Mouse (Mus musculus) erythroblast, embryonic 14.5 days (primary cell): Measurements from ENCODE around the gene Agrn.

Source experiments
- GATA1 ChIP-seq: IDR thresholded peaks from 2 replicates; pipeline ENCODE4 v1.6.1; 2012; ENCODE audit warnings: low read length, inconsistent platforms, mixed read lengths
- TAL1 ChIP-seq: IDR thresholded peaks from 3 replicates; pipeline ENCODE4 v1.6.1; 2012; ENCODE audit warnings: low read length, inconsistent platforms, mixed read lengths

GRCm38 (mm10) chr4:156166477-156166876 is 30.8 kb downstream of the Agrn start:
- TF ChIP-seq GATA1 (no peak), TAL1 (no peak)
